Mouse (Mus musculus) liver, postnatal 0 days (tissue): Measurements from ENCODE around the gene Cuedc1. TPM values are rescaled to one million over a fixed set of nuclear protein-coding genes. Genes with fewer than 3 reads are reported as not detected.

Source experiments
- ATAC-seq: fragments of 200-750 bp; cut with Nextera tagmentation; 2 replicates; pipeline ENCODE4 v1.8.0; 2017; ENCODE audit warnings: mild to moderate bottlenecking, moderate library complexity
- DNase-seq: peaks from one replicate; pipeline ENCODE4 v3.0.0-alpha.2; 2016
- H3K27ac ChIP-seq: fragments of 300-500 bp; sonication (generic); 2 replicates; pipeline ENCODE4 v1.5.1; 2014; ENCODE audit warnings: antibody characterized with exemption, moderate library complexity, mild to moderate bottlenecking, low read depth
- H3K27me3 ChIP-seq: fragments of 300-500 bp; sonication (generic); 2 replicates; pipeline ENCODE4 v1.6.1; 2014; ENCODE audit warnings: low read length, control low read depth, mixed read lengths; ENCODE audit not compliant: insufficient read depth
- H3K36me3 ChIP-seq: fragments of 300-500 bp; sonication (generic); replicated peaks from 2 replicates; pipeline ENCODE4 v1.6.1; 2014; ENCODE audit warnings: mild to moderate bottlenecking, control low read depth, low read length, moderate library complexity, mixed read lengths; ENCODE audit not compliant: insufficient read depth
- H3K4me1 ChIP-seq: fragments of 300-500 bp; sonication (generic); 2 replicates; pipeline ENCODE4 v1.6.1; 2014; ENCODE audit warnings: antibody characterized with exemption, mild to moderate bottlenecking, control low read depth; ENCODE audit not compliant: insufficient read depth
- H3K4me2 ChIP-seq: fragments of 300-500 bp; sonication (generic); 2 replicates; pipeline ENCODE4 v1.6.1; 2014; ENCODE audit warnings: low read depth, mild to moderate bottlenecking, low read length, moderate library complexity, mixed read lengths
- H3K4me3 ChIP-seq: fragments of 300-500 bp; sonication (generic); 2 replicates; pipeline ENCODE4 v1.5.1; 2014; ENCODE audit warnings: low read depth, low read length
- H3K9ac ChIP-seq: fragments of 300-500 bp; sonication (generic); replicated peaks from 2 replicates; pipeline ENCODE4 v1.6.1; 2014; ENCODE audit warnings: mild to moderate bottlenecking, moderate library complexity
- H3K9me3 ChIP-seq: fragments of 300-500 bp; sonication (generic); 2 replicates; pipeline ENCODE4 v1.6.1; 2016; ENCODE audit warnings: mild to moderate bottlenecking, control low read depth, low read length, mixed read lengths
- CTCF ChIP-seq: sonication (generic); IDR thresholded peaks from 2 replicates; pipeline ENCODE4 v1.5.1; 2016; ENCODE audit warnings: antibody characterized with exemption, low read depth
- EP300 ChIP-seq: IDR thresholded peaks from 2 replicates; pipeline ENCODE4 v1.6.1; 2016; ENCODE audit warnings: antibody characterized with exemption, low read depth, mild to moderate bottlenecking
- WGBS: fragments of 180-500 bp; shearing (Covaris S2); extraction: QIAGEN DNeasy Blood & Tissue Kit; methylation state at CpG from one replicate; pipeline ENCODE4 v1.1.7; 2014; ENCODE audit not compliant: insufficient replicate concordance; 5-methylcytosine and 5-hydroxymethylcytosine counted together
- polyA plus RNA-seq: library from polyadenylated mRNA; unstranded; fragments of >200 nt; fragmentation: Nextera tagmentation; extraction: Ambion mirVana; gene quantifications from 2 replicates; pipeline ENCODE4 v1.2.1, GENCODE M21; 2015

Cuedc1 gene
- polyA plus RNA-seq, 1 experiment from 2014 or later = 1.2 TPM

- Histone ChIP-seq H3K4me2 (no peak overlapping the region), H3K27me3 (no peaks in the 10 kb centered on the region), H3K4me1 (peaks cover 32% of the 10 kb centered on the region), H3K9ac (no peak overlapping the region), H3K4me3 (no peak overlapping the region), H3K36me3 (no peaks in the 10 kb centered on the region), H3K27ac (no peak overlapping the region), H3K9me3 (no peaks in the 10 kb centered on the region)
- WGBS = 44% methylated on average over 11 of the region's 11 CpGs
- TF ChIP-seq CTCF (no peak), EP300 (no peak)
- DNase-seq (no peak), ATAC-seq (no peak)
Observed at GRCm38 (mm10) chr11:88148638-88149279, 50.9 kb downstream of the Cuedc1 start.

DNA sequence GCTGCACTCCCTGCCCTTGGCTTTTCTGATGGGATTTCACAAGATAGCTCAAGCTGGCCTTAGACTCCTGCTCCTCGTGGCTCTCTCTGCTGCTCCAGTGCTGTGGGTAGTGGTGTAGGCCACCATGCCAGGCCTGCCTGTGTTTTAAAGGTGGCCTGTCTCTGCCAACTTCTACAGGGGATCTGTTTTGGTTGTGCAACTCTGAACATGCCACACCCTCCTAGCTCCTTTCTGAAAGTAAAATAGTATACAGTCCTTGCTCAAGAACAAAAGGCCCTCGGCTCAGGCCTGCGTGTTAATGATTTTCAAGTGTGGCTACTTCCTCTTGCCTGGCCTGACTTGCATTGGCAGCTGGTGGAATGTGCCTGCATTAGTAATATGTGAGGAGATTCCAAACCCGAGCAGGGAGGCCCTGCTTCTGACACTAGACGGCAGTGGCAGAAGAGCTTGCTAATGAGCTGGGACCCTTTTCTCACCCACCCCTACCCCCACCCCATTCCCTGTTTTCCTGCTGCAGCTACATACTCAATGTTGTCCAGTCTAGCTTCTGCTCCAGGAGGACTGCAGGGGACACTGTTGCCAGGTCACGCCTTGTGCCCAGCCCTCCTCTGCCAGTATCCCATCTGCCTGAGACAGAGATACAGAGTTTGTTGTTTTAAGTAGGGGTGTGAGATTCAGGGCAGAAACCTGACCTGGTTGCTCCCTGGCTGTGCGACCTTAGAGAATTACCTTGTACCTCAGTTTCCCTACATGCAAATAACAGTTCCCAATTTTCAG lies 53.7 kb downstream of the Cuedc1 start:
- H3K4me2 ChIP-seq = no peak overlapping the region
- peak overlapping the region; percentile 62 for H3K27ac ChIP-seq
- peaks cover 22% of the 10 kb centered on the region for H3K4me1 ChIP-seq
- DNase-seq (no peak), ATAC-seq (peak; percentile 57; the same call in 1 of the 2 replicates)
- H3K4me3 ChIP-seq = no peak overlapping the region
- H3K27me3 ChIP-seq = no peaks in the 10 kb centered on the region
- TF ChIP-seq CTCF (no peak), EP300 (no peak)
- no peaks in the 10 kb centered on the region for H3K9me3 ChIP-seq
- WGBS = 44% methylated on average over 7 of the region's 7 CpGs
- H3K9ac ChIP-seq = no peak overlapping the region
- no peaks in the 10 kb centered on the region for H3K36me3 ChIP-seq

DNA sequence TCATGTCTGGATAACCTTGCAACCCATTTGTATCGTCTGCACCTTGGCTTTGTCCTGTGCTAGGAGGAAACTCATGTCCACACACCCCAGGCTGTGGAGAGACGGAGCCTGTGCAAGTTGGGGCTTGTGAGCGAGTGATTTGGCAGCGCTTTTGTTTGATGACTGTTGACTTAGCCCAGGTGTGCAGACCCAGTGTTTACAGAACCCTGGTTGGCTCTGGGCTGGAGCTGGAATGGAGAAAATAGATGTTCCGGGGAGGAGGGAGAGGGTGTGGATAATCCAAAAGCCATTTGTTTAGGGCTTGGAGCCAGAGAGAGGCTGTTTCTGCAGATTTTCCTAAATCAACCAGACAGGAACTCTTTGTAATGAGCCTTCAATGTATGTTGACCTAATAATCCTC lies 56.0 kb downstream of the Cuedc1 start:
- H3K9ac ChIP-seq = no peak overlapping the region
- H3K4me2 ChIP-seq = no peak overlapping the region
- no peak overlapping the region for H3K27ac ChIP-seq
- 65% methylated on average over 5 of the region's 5 CpGs for WGBS
- no peaks in the 10 kb centered on the region for H3K27me3 ChIP-seq
- H3K4me3 ChIP-seq = no peak overlapping the region
- no peaks in the 10 kb centered on the region for H3K9me3 ChIP-seq
- DNase-seq (no peak), ATAC-seq (0 out of 2 replicates have a peak, but pooled peaks have one; percentile 25)
- no peak for TF ChIP-seq CTCF
- TF ChIP-seq EP300 = no peak
- no peaks in the 10 kb centered on the region for H3K36me3 ChIP-seq
- peaks cover 10% of the 10 kb centered on the region for H3K4me1 ChIP-seq

GRCm38 (mm10) chr11:88154500-88154899 lies 56.6 kb downstream of the Cuedc1 start:
- Histone ChIP-seq H3K27me3 (no peaks in the 10 kb centered on the region), H3K4me3 (no peak overlapping the region), H3K9ac (no peak overlapping the region), H3K4me2 (no peak overlapping the region), H3K27ac (no peak overlapping the region), H3K9me3 (no peaks in the 10 kb centered on the region), H3K4me1 (peaks cover 10% of the 10 kb centered on the region), H3K36me3 (no peaks in the 10 kb centered on the region)
- ATAC-seq = no peak
- no peak for DNase-seq
- 73% methylated on average over 8 of the region's 8 CpGs for WGBS
- no peak for TF ChIP-seq EP300
- TF ChIP-seq CTCF = no peak

DNA sequence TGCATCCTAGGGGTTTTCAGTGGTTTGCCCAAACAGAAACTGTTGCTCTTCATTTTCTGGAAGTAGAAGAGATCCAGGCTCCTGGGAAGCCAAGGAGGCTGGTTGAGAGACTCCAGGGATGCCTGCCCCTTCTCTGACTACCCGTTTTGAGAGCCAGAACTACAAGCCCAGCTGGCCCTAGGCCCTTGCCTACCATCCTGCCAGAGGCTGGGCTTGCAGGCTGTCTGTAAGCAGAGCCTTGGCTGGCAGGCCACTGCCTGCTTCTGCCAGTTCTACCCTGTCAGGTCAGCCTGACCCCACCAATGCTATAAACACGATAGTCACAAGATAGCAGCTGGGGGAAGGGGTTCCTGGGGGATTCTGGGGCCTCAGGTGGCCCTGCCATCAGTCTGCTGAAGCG lies 57.6 kb downstream of the Cuedc1 start:
- ATAC-seq (no peak), DNase-seq (no peak)
- Histone ChIP-seq H3K4me1 (peaks cover 10% of the 10 kb centered on the region), H3K27me3 (no peaks in the 10 kb centered on the region), H3K27ac (no peak overlapping the region), H3K9ac (no peak overlapping the region), H3K4me2 (no peak overlapping the region), H3K9me3 (no peaks in the 10 kb centered on the region), H3K4me3 (no peak overlapping the region), H3K36me3 (no peaks in the 10 kb centered on the region)
- 70% methylated on average over 3 of the region's 3 CpGs for WGBS
- TF ChIP-seq EP300 (no peak), CTCF (no peak)

GRCm38 (mm10) chr11:88155998-88156397 lies 58.1 kb downstream of the Cuedc1 start:
- no peak for ATAC-seq

More at GRCm38 (mm10) chr11:88155998-88156397, 58.1 kb downstream of the Cuedc1 start:
- no peak for DNase-seq
- Histone ChIP-seq H3K27me3 (no peaks in the 10 kb centered on the region), H3K4me2 (no peak overlapping the region), H3K4me3 (no peak overlapping the region), H3K9ac (no peak overlapping the region), H3K4me1 (peaks cover 11% of the 10 kb centered on the region), H3K36me3 (no peaks in the 10 kb centered on the region), H3K27ac (no peak overlapping the region), H3K9me3 (no peaks in the 10 kb centered on the region)
- WGBS = 67% methylated on average over 8 of the region's 8 CpGs
- no peak for TF ChIP-seq EP300
- no peak for TF ChIP-seq CTCF
